Mouse (Mus musculus) layer of hippocampus, adult 11-12 months (tissue): Measurements from ENCODE around the gene Rnasek.

Experiments used
- DNase-seq: peaks from one replicate; pipeline ENCODE4 v3.0.0; 2022; ENCODE audit warnings: low spot score

The Rnasek gene

DNA sequence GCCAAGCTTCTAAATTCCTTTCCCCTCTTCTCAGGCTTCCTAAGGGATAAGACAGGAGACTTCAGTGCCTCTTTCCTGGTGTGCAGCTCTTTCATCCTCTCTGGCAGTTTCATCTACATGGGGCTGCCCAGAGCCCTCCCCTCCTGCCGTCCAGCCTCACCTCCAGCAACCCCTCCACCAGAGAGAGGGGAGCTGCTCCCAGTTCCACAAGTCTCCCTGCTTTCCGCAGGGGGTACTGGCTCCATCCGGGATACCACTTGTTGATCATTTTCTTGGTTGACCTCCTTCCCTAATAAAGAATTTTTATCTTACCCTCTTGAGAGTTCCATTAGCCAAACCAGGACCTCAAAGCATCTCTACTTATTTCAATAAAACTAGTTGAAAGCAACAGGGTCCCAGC is 23.5 kb downstream of the Rnasek start:
- DNase-seq = no peak

DNA sequence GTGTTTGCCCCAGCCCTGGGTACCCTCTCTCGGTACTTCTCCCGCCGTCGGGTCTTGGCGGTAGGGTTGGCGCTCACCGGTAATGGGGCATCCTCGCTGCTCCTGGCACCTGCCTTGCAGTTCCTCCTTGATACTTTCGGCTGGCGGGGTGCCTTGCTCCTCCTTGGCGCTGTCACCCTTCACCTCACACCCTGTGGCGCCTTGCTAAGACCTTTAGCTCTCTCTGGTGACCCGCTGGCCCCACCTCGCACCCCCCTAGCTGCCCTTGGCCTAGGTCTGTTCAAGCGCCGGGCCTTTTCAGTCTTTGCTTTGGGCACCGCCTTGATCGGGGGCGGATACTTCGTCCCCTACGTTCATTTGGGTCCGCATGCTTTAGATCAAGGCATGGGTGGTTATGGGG is 24.3 kb downstream of the Rnasek start:
- DNase-seq = peak; percentile 19

DNA sequence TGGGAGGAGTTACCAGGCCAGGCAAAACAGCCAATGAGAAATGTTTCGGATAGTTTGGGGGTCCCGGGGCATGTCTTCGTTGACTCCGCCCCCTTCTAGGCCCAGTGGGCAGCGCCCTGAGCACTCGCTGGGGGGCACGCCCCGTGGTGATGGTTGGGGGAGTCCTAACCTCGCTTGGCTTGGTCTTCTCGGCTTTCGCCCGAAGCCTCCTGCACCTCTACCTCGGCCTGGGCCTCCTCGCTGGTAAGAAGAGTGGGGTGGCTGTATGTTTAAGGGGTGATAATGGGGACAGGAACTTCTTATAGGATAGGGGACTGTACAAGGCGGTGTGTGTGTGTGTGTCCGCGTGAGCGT is 24.8 kb downstream of the Rnasek start:
- DNase-seq = no peak

DNA sequence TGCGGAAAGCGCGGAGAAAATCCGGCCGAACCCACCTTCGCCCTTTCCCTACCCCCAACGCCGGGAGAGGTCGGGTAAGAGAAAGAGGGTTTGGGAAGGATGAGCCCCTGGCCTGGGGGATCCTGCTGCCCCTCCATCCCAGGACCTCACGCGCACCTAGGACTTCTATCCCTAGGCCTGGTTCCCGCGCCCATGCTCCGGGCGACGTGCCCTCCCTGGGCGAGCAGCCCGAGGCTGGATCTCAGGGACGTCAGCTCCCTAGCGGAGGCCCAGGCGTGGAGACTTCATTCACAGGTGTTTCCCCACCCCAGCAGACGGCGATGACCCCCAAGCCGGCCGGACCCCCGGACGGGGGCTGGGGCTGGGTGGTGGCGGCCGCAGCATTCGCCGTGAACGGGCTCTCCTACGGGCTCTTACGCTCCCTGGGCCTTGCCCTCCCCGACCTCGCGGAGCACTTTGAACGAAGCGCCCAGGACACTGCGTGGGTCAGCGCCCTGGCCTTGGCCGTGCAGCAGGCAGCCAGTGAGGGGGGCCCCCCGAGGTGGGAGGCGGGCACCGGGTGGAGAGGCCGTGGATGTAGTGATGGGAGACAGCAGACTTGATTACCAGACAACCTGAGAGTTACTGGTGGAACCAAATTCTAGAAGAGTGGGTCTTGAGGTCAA is 25.3 kb downstream of the Rnasek start:
- peak; percentile 27 for DNase-seq

DNA sequence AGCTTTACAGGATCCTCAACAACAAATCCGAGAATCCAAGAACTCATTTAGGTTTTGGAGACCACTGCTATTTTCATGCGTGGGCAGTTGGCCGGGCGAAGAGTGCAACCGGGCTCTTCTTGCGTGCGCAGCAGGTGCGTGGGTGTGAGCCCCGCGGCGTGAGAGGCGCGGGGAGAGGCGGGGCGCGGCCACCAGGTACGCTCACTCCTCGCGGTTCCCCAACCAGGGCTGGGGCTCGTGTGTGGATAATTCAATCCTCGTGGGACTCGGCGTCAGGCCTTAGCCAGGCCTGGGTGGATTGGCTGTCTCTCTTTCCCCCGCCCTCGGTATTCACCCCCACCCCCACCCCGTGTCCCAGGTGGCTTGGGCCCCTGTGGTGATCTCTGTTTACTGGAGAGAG is 25.9 kb downstream of the Rnasek start:
- DNase-seq = peak; percentile 38

DNA sequence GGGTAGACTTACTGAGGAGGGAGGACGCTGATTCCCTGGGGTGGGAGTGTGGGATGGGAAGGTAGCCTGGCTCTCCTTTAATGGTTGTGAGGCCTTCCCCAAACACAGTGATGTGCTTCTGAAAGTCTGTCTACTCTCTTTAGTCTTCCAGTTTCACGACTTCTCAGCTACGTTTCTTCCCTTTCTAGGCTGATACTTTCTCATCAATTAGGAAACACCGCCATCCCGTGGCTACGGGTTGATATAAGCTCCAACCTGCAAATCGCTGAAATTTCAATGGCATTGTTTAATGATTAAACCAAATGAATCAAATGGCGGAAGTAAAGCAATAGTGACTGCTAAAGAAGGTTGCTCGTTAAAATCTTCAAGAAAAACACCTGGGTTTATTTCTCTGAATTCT is 26.7 kb downstream of the Rnasek start:
- peak; percentile 76 for DNase-seq

DNA sequence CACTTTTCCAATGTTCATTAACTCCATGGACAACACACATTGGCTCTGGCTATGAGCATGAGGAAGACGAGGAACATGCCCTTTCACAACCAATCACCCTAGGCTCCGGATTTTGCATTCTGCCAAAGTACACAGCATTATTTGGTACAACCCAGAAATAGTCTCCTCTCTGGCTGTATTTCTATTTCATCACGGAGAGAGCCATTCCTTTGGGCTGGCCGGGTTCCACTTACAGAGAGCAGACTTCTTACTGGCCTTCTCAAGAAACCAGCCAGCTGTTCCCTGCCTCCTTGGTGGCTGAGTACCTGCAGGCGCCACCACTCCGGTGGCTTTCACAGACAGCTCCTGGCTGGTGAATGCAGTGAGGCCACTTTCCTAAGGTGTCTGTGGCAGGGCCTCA is 27.2 kb downstream of the Rnasek start, which contains the start of gene Slc16a11:
TSS of gene Slc16a11 (plus strand) at position 330 of the 400 bp plus-strand sequence.
- peak; percentile 5 for DNase-seq

DNA sequence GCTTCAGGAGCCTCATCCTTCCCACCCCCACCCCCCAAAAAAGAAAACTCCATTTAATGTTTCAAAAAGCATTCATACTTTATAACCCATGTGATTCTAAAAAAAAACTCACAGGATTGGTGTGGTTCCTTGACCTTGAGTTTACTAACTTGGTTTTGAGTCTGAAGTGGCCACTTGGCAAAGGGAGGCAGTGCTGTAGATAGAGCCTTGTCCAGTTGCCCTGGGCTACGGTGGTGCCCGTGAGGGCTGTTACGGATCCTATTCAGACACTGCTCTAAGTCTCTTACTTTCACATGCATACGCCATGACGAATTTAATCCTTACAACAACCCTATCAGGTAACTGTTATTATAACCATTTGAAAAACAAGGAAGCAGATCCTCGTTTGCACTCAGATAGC is 27.7 kb downstream of the Rnasek start:
- DNase-seq = no peak

DNA sequence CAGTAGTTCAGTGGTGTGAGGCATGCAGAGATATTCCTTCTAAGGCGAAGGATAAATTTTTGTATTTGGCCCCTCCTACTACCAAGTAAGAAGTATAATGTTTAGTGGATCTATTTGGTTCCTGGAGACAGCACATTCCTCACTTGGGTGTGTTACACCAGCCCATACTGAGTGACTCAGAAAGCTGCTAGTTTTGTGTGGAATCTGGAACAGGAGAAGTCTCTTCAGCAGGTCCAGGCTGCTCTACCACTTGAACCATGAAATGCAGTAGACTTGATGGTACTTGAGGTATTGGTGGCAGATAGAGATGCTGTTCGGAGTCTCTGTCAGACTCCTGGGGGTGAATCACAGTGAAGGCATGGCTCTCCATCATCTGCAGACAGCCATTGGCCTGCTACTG is 29.0 kb downstream of the Rnasek start:
- no peak for DNase-seq

DNA sequence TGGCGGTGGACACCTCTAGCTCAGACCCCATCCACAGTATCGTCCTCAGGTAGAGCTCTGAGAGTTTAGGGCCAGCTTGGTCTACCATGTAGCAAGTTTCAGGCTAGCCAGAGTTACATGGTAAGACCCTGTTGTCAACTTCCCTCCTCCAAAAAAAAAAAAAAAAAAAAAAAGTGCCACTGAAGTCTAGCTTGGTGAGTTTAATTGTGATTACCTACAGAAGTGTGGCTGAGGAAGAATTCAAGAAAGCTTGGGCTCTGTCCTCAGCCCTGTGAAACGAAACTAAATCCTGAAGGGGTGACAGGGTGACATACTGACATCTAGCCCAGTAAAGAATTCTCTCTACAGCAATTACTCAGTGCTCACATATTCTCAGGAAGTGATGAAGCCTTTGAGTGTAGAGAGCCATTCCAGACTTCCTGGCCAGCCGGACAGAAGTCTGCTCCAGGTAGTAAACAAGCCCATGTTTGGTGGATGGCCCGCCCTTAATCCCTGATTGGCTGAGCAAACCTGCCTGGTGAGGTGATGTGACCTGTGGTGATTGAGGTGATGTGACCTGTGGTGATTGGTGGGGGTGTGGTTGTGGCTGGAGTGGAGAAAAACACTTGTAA is 30.8 kb downstream of the Rnasek start:
- DNase-seq = no peak

DNA sequence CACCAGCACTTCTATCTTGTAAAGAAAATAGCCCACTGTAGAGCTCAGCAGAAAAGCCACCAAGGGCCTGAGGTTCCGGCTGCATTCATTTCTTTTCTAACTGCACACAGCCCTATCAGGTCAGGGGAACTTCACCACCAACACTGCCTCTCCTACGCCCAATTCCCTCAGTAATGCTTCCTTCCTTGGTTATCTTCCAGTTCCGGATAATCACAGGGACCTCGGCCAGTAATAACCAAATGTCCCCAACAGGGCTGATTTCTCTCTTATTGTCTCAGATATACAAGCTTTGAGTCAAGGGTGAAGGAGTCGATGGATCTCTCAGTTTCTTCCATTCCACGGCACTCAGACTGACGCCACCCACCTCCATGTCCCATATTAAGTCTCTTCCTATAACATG is 32.4 kb downstream of the Rnasek start:
- DNase-seq = no peak

DNA sequence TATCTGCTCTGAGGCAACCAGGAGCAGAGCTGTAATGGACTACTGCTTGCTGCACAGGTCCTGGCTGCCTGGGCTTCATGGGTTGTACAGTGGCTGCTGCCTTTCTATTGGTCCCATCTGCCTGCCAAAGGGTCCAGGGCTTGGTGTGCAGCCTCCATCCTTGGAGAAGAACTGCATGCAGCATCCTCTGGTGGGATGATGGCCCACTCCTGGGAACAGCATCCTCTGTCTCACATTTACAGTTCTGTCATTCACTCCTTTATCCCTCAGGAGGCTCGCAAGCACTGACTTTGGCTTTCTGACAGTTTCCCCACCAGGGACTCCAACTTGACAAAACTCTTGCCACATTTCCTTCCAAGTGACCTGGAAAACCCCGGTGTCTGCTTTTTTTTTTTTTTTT is 32.8 kb downstream of the Rnasek start:
- no peak for DNase-seq

DNA sequence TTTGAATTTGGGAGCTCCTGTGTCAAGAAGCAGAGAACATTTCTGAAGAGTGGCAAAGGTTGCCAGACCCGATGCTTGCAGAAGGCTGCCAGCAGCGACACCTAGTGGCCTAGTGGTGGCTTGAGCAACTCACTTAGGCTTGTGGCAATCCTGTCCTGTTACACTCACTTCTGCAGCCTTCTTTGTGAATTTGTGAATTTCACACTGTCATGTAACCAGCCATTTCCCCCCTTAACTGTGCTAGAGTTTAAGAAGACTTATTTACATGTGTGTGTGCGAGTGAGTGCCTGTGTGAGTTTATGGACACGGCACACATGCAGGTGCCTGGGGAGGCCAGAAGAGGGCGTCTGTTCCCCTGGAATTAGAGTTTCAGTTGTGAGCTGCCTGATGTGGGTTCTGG is 38.0 kb downstream of the Rnasek start:
- peak; percentile 78 for DNase-seq

DNA sequence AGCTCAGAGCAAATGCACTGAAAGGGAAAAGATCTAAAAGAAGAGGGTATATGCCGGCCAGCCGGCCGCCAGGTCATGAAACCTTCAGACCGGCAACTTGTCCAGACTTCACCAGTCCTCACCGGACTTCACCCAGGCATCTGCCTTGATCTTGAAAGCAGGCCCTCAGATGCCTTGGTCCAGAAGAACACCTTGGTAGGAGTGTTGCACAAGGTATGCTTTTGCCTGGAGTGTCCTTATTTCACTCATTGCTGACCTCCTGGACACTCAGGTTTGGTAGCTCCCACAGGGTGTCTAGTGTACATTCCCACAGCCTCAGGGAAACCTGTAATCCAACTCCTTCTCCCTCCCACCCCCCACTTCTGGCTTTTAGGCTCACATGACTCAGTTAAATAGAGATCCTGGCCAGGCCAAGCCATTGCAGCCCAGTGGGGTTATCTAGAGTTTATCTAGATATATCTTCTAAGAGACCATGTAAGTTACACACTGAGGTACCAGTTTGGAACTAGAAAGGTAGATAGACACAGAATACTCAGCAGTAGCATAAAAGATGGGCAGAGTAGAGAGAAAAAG is 39.5 kb downstream of the Rnasek start:
- no peak for DNase-seq

DNA sequence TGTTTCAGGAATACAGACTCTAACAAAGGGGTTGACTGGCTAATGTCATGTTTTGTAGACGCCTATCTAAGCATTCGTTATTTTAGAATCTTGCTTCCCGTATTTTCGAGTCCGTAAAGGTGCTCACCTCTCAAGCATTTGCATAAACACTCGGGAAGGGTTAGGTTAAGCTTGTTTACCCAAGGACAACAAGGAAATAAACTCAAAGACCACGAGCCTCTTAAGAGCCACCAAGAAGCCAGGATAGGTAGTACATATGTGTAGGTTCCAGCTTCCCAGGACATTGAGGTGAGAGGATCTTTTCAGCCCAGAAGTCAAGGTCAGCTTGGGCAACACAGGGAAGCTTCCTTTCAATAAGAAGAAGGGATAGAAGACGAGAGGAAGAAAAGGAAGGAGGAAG is 40.5 kb downstream of the Rnasek start:
- no peak for DNase-seq

DNA sequence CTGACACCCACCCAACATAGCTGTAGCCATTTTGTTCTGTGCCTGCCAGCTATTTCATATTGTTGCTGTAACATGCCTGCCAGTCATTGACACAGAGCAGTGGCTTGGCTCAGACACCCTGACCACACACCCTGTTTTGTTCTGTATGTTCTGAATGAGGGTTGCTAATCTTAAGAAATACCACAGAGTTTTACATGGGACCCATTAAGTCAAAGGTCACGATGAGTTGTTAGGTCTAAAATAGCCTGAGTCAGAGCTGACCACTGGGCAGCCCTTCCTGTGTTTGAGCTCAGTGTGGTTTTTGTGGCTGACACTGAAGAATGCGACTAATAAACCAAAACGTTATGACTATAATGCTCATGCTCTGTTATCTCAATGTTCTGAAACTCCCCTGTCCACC is 41.3 kb downstream of the Rnasek start:
- DNase-seq = no peak

DNA sequence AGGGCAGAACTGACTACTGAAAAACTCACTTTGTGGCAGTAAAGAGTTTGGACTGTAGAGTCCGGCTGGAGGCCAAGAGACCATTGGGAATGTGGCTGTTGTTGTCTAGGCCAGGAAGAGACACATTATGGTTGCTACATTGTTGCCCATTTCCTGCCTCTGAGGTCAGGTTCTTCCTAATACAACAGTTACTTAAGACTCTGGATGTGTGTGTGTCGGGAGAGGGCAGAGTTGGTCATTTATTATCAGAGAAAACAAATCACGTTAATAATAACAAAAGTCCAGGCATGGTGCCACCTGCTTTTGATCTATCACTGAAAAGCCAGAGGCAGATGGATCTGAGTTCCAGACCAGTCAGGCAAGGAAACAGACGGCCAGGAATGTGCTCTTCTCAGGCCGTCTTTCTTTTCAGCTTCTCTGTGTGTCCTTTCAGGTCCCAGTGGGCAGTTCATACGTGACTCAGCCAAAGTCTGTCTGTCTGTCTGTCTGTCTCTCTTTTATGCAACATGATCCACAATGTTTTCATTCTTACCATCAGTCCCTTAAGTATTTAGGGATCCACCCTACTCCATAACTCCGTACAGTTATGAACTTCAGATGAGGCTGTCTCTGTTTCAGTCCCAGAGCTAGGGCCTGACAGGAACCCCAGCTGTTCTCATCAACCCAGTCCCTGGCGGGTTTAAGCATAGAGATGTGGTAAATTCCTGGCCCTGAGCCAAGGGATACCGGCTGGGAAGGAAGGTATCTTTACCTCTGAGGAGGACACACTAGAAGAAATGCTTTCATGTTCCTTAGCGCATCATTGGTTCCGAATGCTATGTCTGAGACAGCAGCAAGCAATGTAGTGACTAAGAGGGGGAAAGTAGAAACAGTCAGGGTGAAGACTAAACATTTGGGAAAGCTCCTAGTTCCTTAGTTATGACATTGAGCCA is 46.0 kb downstream of the Rnasek start:
- DNase-seq = no peak

DNA sequence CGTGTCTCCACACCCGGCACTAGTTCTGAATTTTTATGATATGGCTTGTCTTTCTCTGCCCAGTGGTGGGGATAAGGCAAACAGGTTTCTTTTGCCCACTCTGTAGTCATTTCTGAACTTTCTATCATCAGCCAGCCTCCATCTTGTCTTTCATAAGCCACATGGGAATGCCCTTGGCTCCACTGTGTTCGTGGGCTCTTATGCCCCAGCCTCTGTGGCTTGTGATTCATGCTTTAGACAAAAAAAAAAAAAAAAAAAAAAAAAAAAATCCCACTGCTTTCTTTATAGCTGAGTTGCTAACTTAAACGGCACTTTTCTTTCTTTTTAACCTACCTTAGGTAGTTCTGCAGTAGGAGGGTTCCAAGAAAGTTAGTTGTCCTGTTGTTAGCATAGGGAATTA is 47.5 kb downstream of the Rnasek start:
- no peak for DNase-seq

DNA sequence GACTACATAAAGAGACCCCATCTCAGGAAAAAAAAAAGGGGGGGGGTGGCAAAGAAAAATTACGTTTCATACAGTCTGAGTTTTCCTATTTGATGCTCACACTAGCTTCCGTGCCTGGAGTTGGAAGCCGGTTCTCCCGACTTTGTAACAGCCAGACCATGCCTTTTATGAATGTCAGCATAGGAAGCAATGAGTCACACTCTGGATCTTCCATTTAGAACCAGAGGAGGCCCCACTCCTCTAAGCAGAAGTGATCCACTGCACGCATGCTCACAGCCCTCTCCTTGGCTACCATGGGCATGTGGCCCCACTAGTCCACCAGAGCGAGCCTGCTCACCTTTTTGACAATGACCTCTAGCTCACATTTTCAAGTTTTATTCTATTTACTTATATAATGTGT is 48.5 kb downstream of the Rnasek start:
- DNase-seq = no peak

DNA sequence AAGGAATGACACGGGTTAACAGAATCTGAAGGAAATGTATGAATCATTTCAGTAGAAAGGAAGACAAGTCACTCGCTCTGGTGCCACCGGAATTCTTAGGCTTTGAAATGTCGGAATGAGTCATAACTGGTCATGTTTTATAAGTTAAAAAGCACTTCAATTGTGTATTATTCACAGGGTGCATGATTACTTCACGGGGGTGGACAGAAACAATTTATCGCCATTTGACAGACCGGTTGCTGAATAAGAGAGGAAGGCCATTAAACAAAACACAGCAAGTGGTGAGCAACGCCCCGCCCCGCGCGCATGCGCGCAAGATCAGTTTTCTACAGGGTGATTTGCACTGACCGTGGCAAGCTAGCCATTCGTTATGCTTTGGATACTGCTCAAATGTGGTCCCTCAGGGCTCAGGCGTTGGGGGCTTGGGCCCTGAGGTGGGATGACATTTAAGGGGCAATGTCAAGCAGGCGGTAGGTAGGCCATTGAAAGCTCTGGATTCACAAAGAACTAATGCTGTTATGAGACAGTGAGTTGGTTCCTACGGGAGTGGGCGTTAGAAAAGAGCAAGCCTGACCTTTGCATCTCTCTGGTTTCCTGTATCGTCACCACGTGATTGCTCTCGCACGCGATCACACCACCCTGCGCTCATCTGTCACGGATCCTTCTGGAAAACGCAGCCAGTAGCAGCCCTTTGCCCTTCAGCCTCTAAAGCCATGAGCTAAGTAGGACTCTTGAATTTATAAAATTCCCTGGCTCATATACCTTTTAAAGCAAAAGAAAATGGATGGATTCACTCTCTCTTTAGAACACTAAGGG is 50.1 kb downstream of the Rnasek start:
- DNase-seq = no peak
